Mouse (Mus musculus) CH12F3 (cell line): Measurements from ENCODE around the gene Abca7.
"Not testable (repeated sequence)": the region's sequence is repeated elsewhere in the genome, so short reads cannot be mapped to it uniquely, and the experiment has no call there.

Experiments
- in situ Hi-C: fragments of 300-500 bp; cut with MboI; formaldehyde crosslinking; loops from 2 replicates; pipeline ENCODE4 v1.14.3; 2020; ENCODE audit warnings: low sequenced_read_pairs

Abca7 gene

GRCm38 (mm10) chr10:80036832-80037231 lies 40.5 kb downstream of the Abca7 start:
- in situ Hi-C loops, result no loop called here

DNA sequence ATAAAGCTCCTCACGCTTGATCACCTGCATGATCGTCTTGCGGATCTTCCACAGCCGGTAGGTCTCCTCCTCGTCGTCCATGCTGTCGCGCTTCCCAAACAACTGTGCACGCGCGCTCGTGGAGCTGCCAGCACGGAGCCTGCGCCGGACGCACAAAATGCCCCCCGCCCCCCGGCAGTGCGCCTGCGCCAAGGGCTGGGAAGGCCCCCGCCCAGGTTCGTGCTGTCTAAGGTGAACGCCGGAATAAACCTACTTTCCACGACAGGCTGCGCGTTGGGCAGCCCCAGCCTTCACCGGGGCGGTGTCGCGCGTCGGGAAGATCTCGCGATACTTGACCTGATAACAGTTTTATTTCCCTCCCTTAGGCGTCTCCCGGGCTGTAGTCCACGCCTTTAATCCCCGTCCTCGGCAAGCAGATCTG lies 43.3 kb downstream of the Abca7 start, which contains the start of gene Polr2e:
Gene Polr2e, minus strand, starts transcription at position 237 of the 421 bp plus-strand sequence.
- in situ Hi-C loops, result no loop called here

- in situ Hi-C loops, result not testable (repeated sequence)
Observed at GRCm38 (mm10) chr10:80041409-80042060, 45.2 kb downstream of the Abca7 start.

GRCm38 (mm10) chr10:80044087-80044486 lies 47.8 kb downstream of the Abca7 start:
- in situ Hi-C loops, result no loop called here

- in situ Hi-C loops, result not testable (repeated sequence)
Observed at GRCm38 (mm10) chr10:80045364-80045763, 49.1 kb downstream of the Abca7 start.

- in situ Hi-C loops, result no loop called here
Observed at GRCm38 (mm10) chr10:80045766-80046165, 49.5 kb downstream of the Abca7 start.

DNA sequence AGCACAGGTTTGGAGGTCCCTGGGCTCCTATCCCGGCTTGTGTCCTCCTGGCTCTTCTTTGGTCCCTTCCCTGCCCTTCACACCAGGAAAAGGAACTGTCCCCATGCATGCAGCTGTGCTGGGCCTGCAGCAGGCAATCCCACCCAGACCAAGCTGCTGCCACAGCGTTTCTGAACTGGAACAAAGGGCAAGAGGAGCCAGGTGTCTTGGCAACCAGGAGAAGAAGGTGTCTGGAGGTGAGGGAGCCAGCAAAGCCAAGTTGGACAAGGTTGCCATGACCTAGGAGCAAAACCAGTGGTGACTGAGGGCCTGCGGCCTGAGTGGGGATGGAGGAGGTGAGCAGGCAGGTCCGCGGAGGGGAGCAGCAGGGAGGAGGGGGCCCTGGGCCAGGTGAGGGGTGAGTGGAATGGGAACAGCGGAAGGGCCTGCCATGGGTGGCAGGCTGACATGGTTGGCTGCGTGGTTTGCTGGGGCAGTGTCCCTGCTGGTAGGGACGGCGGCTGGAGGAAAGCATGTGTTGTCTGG lies 50.8 kb downstream of the Abca7 start, which contains the start of gene Gpx4:
Gene Gpx4, plus strand, starts transcription at position 126 of the 525 bp plus-strand sequence.
- in situ Hi-C loops, result no loop called here

GRCm38 (mm10) chr10:80048396-80048795 lies 52.1 kb downstream of the Abca7 start:
- in situ Hi-C loops, result no loop called here

GRCm38 (mm10) chr10:80048834-80049233 lies 52.5 kb downstream of the Abca7 start:
- in situ Hi-C loops, result no loop called here

DNA sequence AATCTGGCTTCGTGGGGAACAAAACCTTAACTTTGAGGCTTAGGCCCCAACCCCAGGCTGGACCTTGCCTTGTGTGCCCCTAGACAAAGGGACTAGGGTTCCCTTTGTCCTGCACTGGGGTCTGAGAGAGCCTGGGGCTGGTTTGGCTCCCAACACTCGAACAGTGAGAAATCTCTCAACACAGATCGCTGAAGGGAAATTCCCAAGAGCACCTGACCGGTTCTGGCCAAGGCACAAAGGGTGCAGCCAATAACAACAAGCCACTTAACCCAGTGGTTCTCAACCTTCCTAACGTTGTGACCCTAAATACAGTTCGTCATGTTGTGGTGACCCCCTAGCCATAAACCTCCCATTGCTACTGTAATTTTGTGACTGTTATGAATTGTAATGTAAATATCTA lies 54.0 kb downstream of the Abca7 start:
- in situ Hi-C loops, result no loop called here

- in situ Hi-C loops, result no loop called here
Observed at GRCm38 (mm10) chr10:80050885-80051617, 54.8 kb downstream of the Abca7 start.

DNA sequence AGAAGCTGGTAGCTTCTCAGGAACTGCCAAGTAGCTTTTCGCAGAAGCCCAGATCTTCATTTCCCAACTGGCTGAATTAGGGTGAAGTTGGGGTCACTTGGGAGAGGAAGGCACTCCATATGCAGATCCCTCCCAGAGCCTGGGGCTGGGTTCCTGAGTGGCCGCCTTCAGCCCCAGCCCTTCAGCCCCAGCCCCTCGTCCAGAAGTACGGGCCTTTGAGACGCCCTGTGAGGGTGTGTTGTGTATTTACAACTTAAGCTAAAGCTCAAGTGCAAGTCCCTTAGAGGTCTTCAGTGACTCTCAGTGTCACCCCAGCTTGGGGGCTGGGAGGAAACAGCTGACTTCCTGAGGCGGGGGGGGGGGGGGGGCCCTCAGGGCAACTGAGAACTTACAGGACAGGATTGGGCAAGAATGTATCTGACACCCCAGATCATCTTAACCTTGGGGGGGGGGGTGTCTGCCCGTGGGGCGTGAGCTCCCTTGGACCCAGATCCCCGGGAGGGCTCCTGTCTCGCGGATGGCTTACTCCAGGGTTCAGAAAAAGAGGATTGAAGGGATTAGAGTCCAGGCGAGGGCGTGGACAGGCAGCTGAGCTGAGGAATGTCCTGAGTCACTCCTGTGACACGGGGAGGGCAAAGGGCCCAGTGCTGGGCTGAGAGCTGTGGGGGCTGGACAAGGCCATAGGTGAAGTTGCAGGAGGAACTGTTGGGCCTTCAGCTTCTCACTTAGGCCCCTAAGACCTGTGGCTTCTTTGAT lies 55.5 kb downstream of the Abca7 start:
- in situ Hi-C loops, result no loop called here

GRCm38 (mm10) chr10:80052374-80052764 lies 56.1 kb downstream of the Abca7 start:
- in situ Hi-C loops, result no loop called here

GRCm38 (mm10) chr10:80053259-80053780 lies 57.0 kb downstream of the Abca7 start:
- in situ Hi-C loops, result no loop called here

GRCm38 (mm10) chr10:80053831-80054815 lies 57.8 kb downstream of the Abca7 start:
- in situ Hi-C loops, result no loop called here

DNA sequence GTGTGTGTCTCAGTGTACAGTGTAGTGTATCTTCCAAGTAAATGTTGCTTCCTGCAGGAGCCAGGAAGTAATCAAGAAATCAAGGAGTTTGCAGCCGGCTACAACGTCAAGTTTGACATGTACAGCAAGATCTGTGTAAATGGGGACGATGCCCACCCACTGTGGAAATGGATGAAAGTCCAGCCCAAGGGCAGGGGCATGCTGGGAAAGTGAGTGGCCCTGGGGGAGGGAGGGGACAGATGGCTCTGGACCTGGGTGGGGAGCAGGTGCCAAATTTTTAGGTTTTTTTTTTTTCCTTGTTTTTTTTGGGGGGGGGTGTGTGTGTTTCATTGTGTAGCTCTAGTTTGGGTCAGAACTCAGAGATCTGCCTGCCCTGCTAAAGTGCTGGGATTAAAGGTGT lies 58.6 kb downstream of the Abca7 start:
- in situ Hi-C loops, result not testable (repeated sequence)

- in situ Hi-C loops, result no loop called here
Observed at GRCm38 (mm10) chr10:80055364-80055763, 59.1 kb downstream of the Abca7 start.

DNA sequence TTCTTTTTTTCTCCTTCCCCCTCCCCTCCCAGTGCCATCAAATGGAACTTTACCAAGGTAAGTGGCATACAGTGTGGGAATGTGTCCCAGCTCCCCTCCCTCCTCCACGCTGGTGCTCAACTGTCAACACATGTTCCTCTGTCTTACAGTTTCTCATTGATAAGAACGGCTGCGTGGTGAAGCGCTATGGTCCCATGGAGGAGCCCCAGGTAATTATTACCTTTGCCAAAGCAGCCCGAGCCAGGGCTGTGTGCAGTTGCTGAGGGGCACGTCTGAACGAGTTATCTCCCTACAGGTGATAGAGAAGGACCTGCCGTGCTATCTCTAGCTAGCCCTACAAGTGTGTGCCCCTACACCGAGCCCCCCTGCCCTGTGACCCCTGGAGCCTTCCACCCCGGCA lies 59.6 kb downstream of the Abca7 start:
- in situ Hi-C loops, result no loop called here

- in situ Hi-C loops, result no loop called here
Observed at GRCm38 (mm10) chr10:80056506-80056905, 60.2 kb downstream of the Abca7 start.
